Mouse (Mus musculus) c-Kit-positive CD71-negative TER-119-negative erythroid progenitor cells, embryonic 14.5 days (primary cell): ENCODE data around the gene Galntl6.

Source experiments
- DNase-seq: peaks from one replicate; pipeline ENCODE4 v3.0.0-alpha.2; 2013; ENCODE audit warnings: low read depth

The Galntl6 gene

DNA sequence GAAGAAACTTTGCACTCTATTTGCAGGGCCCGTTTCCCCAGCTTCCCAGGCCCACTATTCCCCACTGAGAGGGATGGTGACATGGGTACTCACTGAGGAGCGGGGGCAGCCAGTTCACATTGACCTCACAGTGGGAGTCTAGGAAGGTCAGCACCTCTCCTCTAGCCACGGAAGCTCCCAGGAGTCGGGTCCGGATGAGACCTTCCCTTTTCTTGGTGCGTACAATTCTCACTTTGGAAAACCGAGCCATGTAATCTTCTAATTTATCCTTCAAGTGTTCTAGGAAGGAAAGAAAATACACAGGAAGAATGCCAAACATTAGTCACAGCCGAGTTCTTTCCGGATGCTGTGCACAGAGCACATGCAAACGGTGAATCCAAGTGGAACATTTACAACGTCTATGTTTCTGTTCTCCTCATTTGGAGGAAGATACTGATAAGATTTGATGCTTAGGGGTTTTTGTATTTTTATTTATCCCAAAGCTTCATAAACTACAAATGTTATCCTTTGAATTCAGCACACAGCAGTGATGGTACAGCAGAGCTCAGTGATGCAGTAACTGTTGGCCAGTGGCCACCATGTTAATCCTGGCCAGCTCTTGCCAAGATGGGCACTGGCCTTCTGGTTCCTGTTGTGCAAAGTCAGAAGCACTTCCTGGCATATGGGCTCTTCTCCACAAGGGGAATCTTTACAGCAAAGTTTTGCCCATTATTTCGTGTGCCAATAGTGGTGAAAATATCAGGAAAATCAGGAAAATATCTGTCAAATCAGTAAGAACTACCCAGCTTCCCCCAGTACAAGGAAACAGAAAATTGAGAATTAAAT, 949.9 kb downstream of the Galntl6 start:
- DNase-seq, result no peak

DNA sequence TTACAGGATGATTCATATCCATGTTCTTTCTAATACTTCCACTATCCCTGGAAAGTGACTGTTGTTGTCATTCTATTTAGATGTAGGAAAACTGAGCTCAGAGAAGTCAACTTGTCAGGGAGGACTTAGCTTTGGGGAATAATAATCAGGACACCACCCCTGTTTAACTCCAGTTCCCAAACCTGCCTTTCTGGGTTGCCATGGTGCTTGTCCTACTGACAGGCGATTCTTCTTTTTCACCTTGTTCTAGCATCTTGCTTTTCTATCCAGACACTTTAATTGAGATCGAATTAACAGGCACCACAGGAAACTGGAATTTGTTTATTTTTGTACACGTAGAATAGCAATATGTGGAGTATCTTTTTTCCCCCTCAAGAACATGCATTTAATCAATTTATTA, 953.3 kb downstream of the Galntl6 start:
- no peak for DNase-seq

DNA sequence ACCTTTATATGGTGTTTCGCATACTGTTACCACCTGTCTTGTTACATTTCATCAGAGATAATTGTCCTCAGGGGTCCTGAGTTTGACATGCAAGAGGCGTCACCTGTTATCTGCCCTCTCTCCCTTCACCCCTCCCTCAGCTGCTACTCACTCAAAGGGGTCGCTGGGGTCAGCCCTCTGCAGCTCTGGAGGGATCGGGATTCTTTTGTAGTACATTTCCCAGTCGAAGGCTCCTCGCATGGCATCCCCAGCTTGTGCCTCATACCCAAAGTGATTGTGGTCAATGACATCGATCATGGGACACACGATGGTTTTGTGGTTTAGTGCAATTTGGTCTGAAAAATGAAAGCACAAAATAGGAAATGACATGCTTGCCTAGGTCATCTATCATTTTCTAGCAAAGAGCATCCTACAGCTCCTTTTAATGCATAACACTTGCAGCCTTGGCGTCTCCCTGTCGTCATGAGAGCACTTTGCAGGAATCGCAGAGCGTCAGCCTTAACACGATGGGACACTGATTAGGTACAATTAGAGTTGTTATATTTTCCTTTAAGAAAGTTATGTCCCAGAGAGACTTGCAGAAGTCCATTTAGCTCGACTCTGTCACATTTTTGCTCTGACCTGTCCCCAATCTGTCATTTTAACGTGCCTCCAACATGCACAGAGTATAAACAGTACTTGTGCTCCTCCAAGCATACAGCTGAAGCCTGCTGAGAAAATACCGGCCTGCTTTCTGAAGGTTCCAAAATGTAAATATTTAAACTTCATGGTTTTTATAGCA, 954.1 kb downstream of the Galntl6 start:
- no peak for DNase-seq

DNA sequence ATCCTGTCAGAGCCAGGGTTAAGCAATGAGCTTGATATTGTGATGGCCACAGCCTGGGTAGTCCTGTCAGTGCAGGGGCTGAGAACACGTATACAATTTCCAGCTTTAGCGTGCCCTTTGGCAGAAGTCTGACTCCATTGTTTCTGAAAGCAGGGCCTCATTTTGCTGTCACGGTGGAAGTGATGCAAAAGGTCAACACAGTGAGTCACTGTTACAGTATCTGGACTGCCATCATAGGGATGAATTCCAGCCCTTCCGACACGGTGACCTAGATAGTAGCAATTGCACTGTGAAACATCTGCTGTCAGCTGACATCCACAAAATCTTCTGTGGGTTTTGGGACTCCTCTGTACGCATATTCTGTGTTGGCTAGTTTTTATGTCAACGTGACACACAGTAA, 956.9 kb downstream of the Galntl6 start:
- no peak for DNase-seq

DNA sequence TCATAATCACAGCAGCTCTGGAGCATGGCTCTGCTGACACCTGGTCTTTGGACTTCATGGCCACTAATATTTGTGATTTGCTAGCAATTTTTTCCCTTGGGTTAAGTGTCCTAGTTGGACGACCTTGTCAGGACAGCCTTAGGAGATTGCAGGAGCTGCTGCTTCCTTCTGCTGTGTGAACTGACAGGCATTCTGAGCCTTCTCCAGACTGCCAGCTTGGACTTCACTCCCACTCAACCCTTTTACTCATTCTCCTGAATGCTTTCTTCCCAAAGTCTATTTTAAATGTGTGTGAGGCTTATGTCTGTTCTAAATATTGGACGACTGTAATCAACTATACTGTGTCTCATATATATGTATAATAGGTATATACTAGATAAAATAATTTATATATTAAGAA, 971.3 kb downstream of the Galntl6 start:
- no peak for DNase-seq

DNA sequence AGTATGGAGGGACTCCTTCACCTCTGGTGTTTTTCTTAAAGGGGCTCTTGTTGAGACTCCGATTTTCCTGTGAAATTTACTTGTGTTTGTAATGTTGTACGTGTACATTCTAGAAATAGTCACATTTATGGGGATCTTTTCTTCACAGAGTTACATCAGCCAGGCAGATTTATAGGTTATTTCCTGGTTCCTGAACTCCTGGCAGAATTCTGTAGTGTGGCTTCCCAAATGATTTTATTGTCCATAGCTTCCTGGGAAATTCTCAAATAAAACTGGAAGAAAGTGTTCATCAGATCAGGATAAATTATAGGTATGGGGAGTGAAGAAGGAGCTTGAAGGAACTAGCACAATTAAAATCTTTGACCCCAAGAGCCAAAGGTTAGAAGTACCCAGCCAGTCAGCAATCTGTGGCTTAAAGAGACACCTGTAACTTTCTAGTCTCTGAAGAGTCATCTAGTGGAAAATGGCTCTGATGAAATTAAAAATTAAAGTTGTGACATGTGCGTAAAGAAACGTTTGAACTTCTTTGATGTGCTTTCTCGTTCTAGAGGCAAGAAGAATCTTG, 972.5 kb downstream of the Galntl6 start:
- no peak for DNase-seq

DNA sequence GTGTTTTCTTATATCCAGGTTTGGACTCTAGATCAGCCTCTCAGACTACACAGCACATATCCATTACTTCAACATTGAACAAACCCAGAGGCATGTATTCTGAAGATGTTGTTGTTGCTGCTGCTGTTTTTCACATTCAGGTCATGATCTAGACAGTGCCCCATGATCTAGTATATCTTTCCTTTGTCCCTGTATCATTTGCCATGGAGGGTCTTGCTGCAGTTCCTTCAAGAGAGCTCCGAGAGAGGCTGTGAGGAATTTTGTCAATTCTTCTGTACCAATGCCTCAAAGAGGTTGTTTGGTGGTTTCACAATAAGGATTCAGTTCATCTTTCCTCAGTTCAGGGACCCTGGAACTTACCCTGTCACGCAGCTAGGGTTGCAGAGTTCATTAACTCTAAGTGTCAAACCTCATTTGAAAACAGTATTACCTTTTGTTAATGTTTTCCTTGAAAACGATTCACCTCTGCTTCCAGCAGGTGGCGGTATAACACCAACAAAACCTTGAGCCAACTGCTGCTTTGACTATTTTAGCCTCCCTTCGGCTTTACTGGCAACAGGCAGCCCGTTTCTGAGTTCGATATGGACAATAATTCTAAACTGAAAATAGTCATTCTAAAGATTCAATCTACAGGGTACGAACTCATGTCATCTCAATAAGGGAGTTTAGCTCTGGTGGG, 973.1 kb downstream of the Galntl6 start:
- peak; percentile 22 for DNase-seq

DNA sequence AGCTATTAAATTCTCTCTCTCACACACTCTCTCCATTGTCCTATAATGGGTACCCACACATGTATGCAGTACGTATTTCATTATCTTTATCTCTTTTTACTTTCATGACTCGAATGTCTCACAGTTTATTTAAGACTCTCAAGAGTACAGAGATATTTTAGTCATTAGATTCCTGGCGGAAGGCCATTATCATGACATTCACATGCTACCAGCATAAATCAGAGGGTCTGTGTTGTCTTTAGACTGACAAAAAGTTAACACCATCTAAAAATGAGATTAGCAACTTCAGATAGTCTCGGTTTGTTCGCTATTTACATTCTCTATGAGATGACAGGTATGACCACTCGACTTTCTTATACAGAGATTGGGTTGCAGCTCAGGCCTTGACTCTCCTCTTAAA, 985.4 kb downstream of the Galntl6 start:
- DNase-seq, result no peak

DNA sequence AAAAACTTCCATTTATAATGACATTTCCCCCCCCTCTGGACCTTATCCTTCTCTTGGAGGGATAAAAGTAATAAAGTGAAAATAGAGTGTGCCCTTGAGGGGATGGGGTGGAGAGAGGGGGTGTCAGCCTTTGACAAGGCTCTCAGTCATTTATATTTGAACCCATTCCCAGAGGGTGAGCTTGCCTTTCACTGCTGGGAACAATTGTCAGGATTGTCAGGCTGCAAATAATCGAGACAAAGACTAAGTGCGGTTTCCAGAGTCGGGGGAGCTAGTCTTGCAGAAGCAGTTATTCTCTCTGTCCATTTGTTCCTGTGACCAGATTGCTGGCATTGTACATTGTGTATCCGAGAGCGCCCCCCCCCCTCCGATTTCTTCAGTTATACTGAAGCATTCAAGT, 988.9 kb downstream of the Galntl6 start:
- DNase-seq, result no peak

DNA sequence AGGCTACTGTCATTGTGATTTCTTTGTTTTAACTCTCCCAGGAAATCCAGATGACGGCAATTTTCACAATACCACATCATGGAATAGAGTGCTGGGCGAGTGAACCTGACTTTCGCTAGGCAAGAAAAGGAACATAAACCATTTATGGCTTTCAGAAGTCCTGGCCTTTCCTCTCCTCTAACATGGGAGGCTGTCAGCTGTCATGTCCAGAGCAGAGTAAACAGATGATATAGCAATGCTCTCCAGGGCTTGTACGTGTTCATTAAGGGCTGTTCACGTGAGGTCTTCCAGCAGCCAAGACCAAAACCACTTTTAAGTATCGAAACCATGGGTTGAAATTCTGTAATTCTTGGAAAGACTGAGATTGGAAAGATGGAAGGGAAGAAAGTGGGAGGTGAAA, 989.3 kb downstream of the Galntl6 start:
- DNase-seq, result no peak

DNA sequence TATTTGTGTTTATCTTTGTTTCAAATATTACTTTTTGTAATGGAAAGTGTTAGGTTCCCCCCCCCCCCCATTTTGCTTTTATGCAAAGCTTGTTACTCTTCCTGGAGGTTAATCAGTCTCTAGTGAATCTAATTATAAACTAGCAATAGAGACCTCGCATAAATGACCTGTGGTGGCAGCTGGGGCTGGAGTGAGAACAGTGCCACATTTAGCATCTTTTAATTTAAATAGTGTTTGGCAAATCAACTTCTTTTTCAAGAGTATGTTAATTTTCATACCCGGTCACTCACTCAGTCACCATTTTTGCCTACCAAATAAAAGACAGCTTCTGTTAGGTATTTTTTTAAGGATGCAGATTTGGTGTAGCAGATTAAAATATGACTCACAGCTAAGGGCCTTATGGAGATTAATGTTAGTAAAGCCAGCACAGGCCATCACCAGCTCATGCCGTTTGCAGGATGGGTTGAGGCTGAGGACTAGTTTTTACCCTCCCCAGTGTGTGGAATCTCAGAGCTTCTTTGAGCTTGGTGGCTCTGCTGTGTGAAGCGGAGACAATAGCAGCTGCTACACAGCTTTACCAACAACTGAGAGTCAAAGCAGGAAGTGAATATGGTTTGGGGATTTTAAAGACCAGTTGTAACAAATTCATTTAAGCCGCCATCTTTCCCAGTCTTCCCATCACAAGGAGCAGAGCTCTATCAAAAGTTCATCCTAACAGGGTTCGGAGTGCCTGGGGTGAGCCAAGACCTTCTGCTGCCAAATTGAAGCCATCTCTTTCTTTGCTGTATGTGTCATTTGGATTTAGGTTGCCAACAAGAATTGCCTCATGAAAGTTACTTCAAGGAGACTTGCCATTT, 990.0 kb downstream of the Galntl6 start:
- DNase-seq, result no peak

DNA sequence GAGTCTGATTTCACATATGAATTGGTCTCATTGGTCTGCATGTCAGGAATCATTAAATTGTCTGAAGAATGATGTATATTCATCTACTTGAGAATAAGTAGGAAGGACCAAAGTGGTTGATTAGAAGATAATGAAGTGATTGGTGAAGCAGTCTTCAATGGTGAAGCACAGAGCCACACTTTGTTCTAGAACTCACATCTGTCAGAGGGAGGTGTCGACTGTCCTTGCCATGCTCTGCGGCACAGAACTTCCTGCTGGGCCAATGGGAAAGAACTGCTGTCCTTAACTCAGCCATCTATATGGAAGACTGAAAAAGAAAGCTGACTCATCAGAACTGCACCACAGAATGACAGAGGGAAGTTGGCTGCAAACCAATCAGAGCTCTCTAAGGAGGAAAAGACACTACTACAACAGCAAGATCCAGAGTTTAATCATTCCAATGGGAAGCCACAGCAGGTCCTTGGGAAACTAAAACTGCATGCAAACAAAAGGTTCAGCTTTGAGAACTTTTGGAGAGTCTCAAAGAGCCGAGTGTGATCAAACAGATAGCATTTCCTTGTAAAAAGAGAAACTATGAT, 992.0 kb downstream of the Galntl6 start:
- DNase-seq, result no peak

DNA sequence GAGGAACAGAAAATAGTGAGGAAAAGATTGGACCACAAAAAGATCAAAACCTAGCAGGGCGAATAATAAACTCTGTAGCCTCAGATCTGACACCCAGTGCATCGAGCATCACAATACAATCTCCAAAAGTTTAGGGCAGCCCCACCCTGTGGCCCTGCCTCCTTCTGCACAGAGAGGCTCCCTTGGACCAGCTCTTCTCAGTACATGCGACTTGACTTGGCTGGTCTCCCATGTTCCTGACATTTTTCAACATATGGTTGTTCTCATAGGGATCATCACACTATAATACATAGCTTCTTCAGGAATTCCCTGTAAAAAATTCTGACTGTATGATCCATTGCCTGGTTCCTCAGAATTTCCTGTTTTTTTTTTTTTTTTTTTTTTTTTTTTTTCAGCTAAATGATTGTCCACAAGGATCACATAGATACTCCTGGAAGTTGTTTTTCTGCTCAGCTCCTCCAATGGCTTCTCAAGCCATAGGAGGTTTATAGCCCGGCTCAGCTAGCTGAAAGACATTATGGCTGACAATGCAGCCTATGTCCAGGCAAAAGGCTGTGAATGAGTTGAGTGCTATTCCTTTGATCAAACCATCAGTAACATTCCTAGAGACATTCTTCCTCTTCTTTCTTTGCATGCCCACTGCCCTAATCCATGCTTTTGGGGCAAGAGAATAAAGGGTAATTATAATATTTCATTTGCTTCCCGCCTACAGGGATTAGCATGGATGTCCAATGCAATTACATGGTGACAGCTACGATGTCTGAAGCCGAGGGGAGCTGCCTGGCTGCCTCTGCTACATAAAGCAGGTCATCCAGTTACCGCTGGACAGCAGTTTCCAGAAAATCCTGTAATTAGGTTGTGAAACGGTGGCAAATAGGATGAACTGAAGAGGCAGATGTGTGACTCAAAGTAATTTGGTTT, 993.5 kb downstream of the Galntl6 start:
- DNase-seq, result no peak

DNA sequence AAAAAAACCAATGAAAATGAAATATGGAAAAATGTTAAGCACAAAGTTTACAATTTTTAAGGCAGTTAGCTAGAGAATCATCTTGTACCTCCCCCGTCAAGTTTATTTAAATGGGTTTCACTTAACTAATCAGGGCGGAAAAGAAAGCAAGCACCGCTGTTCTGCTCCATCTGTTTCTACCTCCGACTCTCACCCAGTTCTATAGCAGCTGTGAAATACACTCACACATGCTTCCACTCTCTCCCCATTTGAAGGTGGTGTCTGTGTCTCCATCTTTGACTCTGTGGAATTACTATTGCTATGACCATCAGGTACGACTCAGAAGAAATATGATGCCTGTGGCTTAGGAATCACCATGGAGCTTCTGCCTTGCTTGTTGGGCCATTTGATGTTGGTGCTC, 1019.1 kb downstream of the Galntl6 start:
- no peak for DNase-seq

DNA sequence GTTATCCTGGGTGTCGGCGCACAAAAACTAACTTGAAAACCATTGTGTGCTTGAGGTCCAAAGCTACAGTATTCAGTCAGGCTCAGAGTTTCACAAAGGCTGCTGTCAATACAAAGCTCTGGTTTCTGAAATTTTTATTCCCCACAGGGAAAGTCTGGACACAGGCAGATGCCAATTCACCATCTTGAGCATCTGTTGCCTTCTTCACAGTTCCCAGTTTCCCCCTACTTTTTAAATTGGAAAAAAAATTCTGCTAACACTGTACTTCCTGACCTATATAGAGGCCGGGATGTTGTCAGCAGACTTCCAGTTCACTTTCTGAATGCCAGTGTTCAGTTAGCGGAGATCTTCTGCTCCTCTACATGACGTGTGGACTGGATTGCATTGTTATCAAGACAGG, 1020.3 kb downstream of the Galntl6 start:
- no peak for DNase-seq

DNA sequence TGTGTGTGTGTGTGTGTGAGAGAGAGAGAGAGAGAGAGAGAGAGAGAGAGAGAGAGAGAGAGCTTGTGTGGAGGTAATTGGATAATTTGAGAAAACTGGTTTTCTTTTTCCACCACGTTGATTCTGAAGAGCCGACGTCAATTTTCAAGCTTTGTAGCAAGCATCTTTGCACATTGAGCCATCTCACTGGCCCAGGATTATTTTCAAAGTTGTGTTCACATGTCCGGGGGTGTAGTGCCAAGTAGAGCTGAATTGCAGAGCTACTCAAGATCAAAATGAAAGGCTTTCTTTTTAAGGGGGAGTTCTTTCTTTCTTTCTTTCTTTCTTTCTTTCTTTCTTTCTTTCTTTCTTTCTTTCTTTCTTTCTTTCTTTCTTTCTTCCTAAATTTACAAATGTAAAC, 1022.3 kb downstream of the Galntl6 start:
- no peak for DNase-seq

DNA sequence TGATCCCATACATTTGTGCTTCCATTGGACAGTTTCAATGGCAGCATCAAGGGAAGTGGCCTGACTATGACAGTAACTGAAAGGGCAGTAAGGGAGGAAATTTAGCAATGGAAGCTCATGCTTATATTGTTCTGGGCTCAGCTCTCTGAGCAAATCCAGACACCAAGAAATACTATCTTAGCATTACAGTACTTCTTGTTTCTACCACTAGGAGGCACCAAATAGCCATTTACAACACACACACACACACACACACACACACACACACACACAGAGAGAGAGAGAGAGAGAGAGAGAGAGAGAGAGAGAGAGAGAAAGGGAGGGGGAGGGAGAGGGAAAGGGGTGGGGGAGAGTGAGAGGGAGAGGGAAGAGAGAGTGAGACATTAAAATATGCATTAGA, 1023.6 kb downstream of the Galntl6 start:
- peak; percentile 2 for DNase-seq

DNA sequence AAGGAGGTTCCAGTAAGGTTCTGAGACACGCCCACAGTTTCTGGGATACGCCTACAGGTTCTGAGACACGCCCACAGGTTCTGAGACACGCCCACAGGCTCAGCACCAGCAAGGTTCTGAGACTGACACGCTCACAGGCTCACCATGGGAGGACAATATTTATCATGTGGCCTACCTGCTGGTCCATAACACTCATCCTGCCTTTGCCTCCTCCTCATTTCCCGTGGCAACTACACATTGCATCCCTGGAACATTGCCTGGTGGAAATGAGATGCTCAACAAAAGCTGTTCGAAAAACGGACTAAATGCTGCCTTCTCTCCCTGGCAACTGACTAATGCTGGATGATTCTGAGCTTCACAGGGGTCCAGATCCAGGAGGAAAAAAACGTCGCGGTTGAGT, 1033.0 kb downstream of the Galntl6 start:
- no peak for DNase-seq

DNA sequence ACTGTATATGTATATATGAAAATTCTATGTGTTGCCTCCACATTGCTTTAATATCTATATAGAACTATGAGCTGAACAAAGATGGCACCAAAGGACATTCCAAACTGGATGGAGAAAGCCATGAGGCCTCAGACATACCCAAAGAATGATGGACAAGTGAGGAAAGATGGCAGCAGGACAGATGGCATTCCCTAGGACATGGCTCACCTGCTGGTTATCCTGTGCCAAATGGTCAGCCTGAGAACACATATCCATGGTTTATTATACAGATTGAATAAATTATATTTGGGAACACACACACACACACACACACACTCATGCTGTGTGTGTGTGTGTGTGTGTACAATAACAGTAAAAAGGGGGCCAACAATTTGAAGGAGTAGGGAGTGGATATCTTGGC, 1063.4 kb downstream of the Galntl6 start:
- DNase-seq, result no peak

DNA sequence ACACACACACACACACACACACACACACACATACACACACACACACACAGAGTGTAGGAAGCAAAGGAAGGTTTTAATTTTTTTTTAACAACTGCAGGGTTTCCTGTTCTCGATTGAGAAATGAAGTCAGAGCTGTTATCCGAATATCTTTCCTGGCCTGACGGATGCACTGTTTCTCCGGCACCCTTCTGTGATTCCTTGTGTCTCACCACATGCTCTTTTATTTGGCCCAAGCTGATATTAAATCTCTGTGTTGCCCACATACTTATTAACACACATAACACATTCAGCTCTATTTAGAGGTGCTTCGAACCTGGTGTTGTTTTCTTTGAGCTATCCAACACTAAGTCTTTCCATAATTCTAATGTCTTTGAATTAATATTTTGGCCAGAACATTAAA, 1069.0 kb downstream of the Galntl6 start:
- no peak for DNase-seq
